Mouse (Mus musculus) midbrain, postnatal 0 days (tissue): ENCODE results near the gene C1ql1. TPM values are rescaled to one million over a fixed set of nuclear protein-coding genes. Genes with fewer than 3 reads are reported as not detected.

Source experiments
- ATAC-seq: fragments of 200-750 bp; cut with Nextera tagmentation; 2 replicates; pipeline ENCODE4 v1.8.0; 2017; ENCODE audit warnings: moderate number of reproducible peaks, mild to moderate bottlenecking, moderate TSS enrichment, moderate library complexity; ENCODE audit not compliant: low FRiP score
- DNase-seq: peaks from one replicate; pipeline ENCODE4 v3.0.0-alpha.2; 2015; ENCODE audit warnings: low spot score
- H3K27ac ChIP-seq: fragments of 300-500 bp; sonication (generic); 2 replicates; pipeline ENCODE4 v1.5.1; 2014; ENCODE audit warnings: low read depth, mild to moderate bottlenecking, low read length, mixed read lengths
- H3K27me3 ChIP-seq: fragments of 300-500 bp; sonication (generic); 2 replicates; pipeline ENCODE4 v1.6.1; 2014; ENCODE audit warnings: low read length, control low read depth, mixed read lengths; ENCODE audit not compliant: insufficient read depth
- H3K36me3 ChIP-seq: fragments of 300-500 bp; sonication (generic); 2 replicates; pipeline ENCODE4 v1.6.1; 2014; ENCODE audit warnings: low read length, control low read depth, mixed read lengths; ENCODE audit not compliant: insufficient read depth
- H3K4me1 ChIP-seq: fragments of 300-500 bp; sonication (generic); 2 replicates; pipeline ENCODE4 v1.6.1; 2014; ENCODE audit warnings: mild to moderate bottlenecking, control low read depth, antibody characterized with exemption, low read length, mixed read lengths; ENCODE audit not compliant: insufficient read depth
- H3K4me2 ChIP-seq: fragments of 300-500 bp; sonication (generic); 2 replicates; pipeline ENCODE4 v1.6.1; 2014; ENCODE audit warnings: low read depth, mild to moderate bottlenecking, low read length, mixed read lengths; ENCODE audit not compliant: poor library complexity, severe bottlenecking
- H3K4me3 ChIP-seq: fragments of 300-500 bp; sonication (generic); 2 replicates; pipeline ENCODE4 v1.5.1; 2014; ENCODE audit warnings: low read depth, mild to moderate bottlenecking, low read length, moderate library complexity
- H3K9ac ChIP-seq: fragments of 300-500 bp; sonication (generic); replicated peaks from 2 replicates; pipeline ENCODE4 v1.6.1; 2014; ENCODE audit warnings: mild to moderate bottlenecking, low read length, moderate library complexity, mixed read lengths; ENCODE audit not compliant: poor library complexity, severe bottlenecking
- H3K9me3 ChIP-seq: fragments of 300-500 bp; sonication (generic); 2 replicates; pipeline ENCODE4 v1.6.1; 2016; ENCODE audit warnings: low read length, control low read depth
- CTCF ChIP-seq: IDR thresholded peaks from 2 replicates; pipeline ENCODE4 v1.5.1; 2016; ENCODE audit warnings: antibody characterized with exemption, mild to moderate bottlenecking
- WGBS: fragments of 180-500 bp; shearing (Covaris S2); extraction: QIAGEN DNeasy Blood & Tissue Kit; methylation state at CpG from one replicate; pipeline ENCODE4 v1.1.7; 2014; 5-methylcytosine and 5-hydroxymethylcytosine counted together
- polyA plus RNA-seq: library from polyadenylated mRNA; unstranded; fragments of >200 nt; fragmentation: Nextera tagmentation; extraction: Ambion mirVana; gene quantifications from 2 replicates; pipeline ENCODE4 v1.2.1, GENCODE M21; 2015
- total RNA-seq: library from RNA; depleted of rRNA; stranded (reverse); fragments of >200 nt; gene quantifications from 2 replicates; pipeline ENCODE4 v1.2.3, GENCODE M21; 2014

C1ql1 gene
- total and polyA plus RNA-seq, 2 experiments from 2014 or later: 15.8 to 45.6 TPM

- H3K9ac ChIP-seq: no peak overlapping the region
- TF ChIP-seq CTCF: no peak
- DNase-seq (no peak), ATAC-seq (no peak)
- no peak overlapping the region for H3K4me2 ChIP-seq
- no peaks in the 10 kb centered on the region for H3K9me3 ChIP-seq
- H3K27me3 ChIP-seq: no peaks in the 10 kb centered on the region
- H3K27ac ChIP-seq: no peak overlapping the region
- 72% methylated on average over 4 of the region's 4 CpGs for WGBS
- H3K4me3 ChIP-seq: no peak overlapping the region
- no peaks in the 10 kb centered on the region for H3K4me1 ChIP-seq
- no peaks in the 10 kb centered on the region for H3K36me3 ChIP-seq
Measured at GRCm38 (mm10) chr11:102918077-102918476, 28.4 kb downstream of the C1ql1 start.

GRCm38 (mm10) chr11:102915380-102915779 lies 31.1 kb downstream of the C1ql1 start:
- TF ChIP-seq CTCF: no peak
- no peak for ATAC-seq
- no peak overlapping the region for H3K4me2 ChIP-seq

GRCm38 (mm10) chr11:102911376-102911775 lies 35.1 kb downstream of the C1ql1 start:
- DNase-seq: no peak
- WGBS: 70% methylated on average over 7 of the region's 7 CpGs
- Histone ChIP-seq H3K36me3 (no peaks in the 10 kb centered on the region), H3K9ac (no peak overlapping the region), H3K4me3 (no peak overlapping the region), H3K27ac (no peak overlapping the region), H3K27me3 (no peaks in the 10 kb centered on the region), H3K4me2 (no peak overlapping the region), H3K4me1 (no peaks in the 10 kb centered on the region), H3K9me3 (no peaks in the 10 kb centered on the region)
- TF ChIP-seq CTCF: no peak
- ATAC-seq: no peak

More at GRCm38 (mm10) chr11:102915380-102915779, 31.1 kb downstream of the C1ql1 start:
- Histone ChIP-seq H3K27ac (no peak overlapping the region), H3K4me3 (no peak overlapping the region), H3K9ac (no peak overlapping the region), H3K4me1 (no peaks in the 10 kb centered on the region), H3K27me3 (no peaks in the 10 kb centered on the region), H3K9me3 (no peaks in the 10 kb centered on the region), H3K36me3 (no peaks in the 10 kb centered on the region)
- 87% methylated on average over 9 of the region's 9 CpGs for WGBS
- no peak for DNase-seq

- Histone ChIP-seq H3K4me2 (no peak overlapping the region), H3K9me3 (no peaks in the 10 kb centered on the region), H3K4me1 (no peaks in the 10 kb centered on the region), H3K27me3 (no peaks in the 10 kb centered on the region), H3K27ac (no peak overlapping the region), H3K9ac (no peak overlapping the region), H3K4me3 (no peak overlapping the region), H3K36me3 (no peaks in the 10 kb centered on the region)
- no peak for DNase-seq
- no peak for TF ChIP-seq CTCF
- ATAC-seq: no peak
- 80% methylated on average over 7 of the region's 7 CpGs for WGBS
Measured at GRCm38 (mm10) chr11:102903654-102904053, 42.8 kb downstream of the C1ql1 start.

GRCm38 (mm10) chr11:102902107-102902506 lies 44.4 kb downstream of the C1ql1 start:
- TF ChIP-seq CTCF: no peak

GRCm38 (mm10) chr11:102901199-102901598 lies 45.3 kb downstream of the C1ql1 start:
- ATAC-seq (no peak), DNase-seq (no peak)
- H3K36me3 ChIP-seq: no peaks in the 10 kb centered on the region
- H3K4me1 ChIP-seq: no peaks in the 10 kb centered on the region
- H3K27me3 ChIP-seq: no peaks in the 10 kb centered on the region
- no peak overlapping the region for H3K4me3 ChIP-seq
- no peaks in the 10 kb centered on the region for H3K9me3 ChIP-seq
- TF ChIP-seq CTCF: no peak
- no peak overlapping the region for H3K4me2 ChIP-seq
- 51% methylated on average over 4 of the region's 4 CpGs for WGBS
- H3K9ac ChIP-seq: no peak overlapping the region
- H3K27ac ChIP-seq: no peak overlapping the region

More at GRCm38 (mm10) chr11:102902107-102902506, 44.4 kb downstream of the C1ql1 start:
- Histone ChIP-seq H3K4me3 (no peak overlapping the region), H3K36me3 (no peaks in the 10 kb centered on the region), H3K27me3 (no peaks in the 10 kb centered on the region), H3K4me2 (no peak overlapping the region), H3K9ac (no peak overlapping the region), H3K27ac (no peak overlapping the region), H3K4me1 (no peaks in the 10 kb centered on the region), H3K9me3 (no peaks in the 10 kb centered on the region)
- ATAC-seq (no peak), DNase-seq (no peak)
- 83% methylated on average over 5 of the region's 5 CpGs for WGBS
